Mouse (Mus musculus): Measurements from ENCODE around the gene Slc25a11.

Slc25a11 gene

DNA sequence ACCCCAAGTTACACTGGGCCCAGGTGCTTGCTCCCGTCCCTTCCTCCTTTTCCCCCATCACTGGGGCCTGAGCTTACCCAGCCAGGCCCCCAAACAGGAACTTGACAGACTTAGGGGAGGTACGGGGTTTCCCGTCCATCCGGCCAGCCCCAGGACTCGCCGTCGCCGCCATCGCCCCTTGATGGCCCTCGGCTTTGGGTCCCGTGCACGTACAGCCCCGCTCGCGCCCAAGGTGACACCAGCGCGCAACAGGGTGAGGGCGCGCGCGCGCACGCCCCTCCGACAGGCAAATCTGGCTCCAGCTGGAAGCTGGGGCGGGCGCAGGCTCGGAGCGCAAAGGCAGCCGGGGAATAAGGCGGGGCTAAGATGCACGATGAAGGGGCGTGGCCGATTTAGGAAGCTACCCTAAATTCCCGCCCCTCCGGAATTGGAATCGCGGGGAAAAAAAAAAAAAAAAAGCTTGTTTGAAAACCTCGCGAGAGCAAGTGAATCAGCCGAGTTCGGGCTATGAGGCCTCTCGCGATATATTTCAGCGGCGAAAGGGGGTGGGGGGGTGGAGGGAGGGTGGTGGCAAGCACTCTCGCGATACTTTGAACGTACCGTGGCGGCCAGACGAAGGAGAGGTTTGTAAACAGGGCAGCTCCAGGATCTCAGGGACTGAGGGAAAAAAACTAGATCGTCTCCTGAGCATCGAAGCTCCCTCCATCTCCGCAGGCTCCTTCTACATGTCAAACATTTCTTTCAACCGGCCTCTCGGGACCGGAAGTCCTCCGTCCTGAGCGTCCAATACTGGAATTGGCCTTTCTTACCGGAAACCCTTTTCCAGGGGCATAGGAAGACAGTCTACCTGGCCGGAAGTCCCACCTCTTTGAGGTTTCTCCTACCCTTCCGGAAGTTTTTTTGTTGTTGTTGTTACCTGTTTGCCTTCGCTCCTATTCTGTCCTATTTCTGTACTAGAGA lies at the start of gene Slc25a11, which contains the start of gene Rnf167:
Slc25a11 (minus strand) TSS at position 789 of the 960 bp plus-strand sequence.
Rnf167 (plus strand) TSS at position 545 of the 960 bp plus-strand sequence.
- peak; percentile 99 for DNase-seq (ENCODE audit: low read depth)

DNA sequence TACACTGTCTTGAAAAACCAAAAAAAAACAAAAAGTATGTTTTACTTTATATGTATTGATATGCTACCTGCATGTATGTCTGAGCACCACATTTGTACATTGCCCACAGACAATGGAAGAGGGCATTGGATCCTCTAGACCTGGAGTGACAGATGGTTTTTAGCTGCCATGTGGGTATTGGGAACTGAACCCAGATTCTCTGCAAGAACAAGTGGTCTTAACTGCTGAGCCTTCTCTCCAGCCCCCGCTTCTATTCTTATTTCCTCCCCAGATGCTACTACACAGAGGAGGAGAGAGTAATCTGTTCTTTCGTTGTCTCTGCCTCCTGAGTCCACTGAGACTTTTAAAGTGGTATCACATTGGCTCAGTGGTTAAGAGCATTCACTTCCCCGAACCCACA lies 46.2 kb upstream of the Slc25a11 start:
- no peak for DNase-seq (ENCODE audit: low read depth)

DNA sequence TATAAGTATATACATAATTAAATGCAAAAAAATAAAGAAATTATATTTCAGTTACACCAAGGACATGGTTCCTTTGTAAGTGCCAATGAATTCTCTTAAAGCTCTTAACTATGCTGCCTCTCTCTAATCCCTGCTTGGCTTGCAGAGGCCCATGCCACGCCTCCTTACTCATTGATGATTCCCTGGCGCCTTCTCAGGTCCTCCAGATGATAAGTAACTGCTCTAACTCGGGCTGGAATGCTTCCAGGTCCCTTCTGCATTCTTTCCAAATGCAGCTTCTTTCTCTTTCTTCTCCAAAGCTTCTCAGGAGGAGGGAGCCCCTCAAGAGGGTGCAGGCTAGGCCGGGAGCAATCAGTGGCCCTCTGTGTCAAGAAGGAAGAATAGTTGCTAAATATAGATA lies 42.3 kb upstream of the Slc25a11 start:
- no peak for DNase-seq (ENCODE audit: low read depth)

DNA sequence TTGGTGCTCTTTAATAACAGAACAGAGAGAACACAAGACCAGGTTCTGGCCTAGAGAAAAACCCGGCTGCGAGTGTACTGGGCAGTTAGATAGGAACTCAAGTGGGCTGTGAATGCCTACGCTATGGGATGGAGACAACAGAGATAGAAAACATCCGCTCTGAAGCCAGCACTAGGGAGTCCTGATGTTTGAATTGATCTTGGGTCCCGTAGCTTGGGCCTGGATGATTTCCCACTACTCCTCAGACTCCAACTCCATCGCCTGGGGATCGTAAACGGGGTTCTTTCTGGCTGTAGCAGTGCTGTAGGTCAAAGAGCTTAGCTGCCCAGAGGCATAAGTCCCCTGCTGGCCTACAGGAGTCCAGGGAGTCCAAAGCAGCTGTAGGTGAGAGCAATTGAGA lies 41.1 kb upstream of the Slc25a11 start:
- DNase-seq (ENCODE audit: low read depth): no peak

DNA sequence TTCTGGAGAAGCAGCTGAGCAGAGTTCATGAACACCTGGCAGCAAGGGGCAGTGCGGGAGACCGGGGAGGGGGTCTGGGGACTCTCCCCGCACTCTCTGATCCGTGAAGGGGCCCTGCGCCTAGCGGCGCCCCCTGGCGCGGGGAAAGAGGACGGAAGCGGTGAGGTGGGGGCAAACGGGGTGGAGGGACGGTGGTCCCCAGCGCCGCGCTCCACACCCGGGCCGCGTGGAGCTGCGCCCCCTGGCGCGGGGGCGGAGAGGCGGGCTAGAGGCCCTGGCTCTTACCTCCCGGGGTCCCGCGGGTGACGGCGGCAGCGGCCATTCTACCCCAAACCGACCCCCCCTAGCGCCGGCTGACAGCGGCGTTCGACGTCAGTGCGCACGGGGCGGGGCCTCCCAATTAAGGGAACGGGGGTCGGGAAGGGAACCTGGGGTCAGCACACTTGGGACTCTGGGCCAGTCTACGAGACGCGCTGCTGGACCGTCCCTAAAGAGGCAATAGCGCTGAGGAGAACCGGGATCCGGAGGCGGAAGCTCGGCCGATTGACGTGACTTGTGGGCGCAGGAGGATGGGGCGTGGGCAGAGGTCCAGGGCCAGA lies 40.4 kb upstream of the Slc25a11 start, which contains the start of gene Camta2:
Camta2 (minus strand) TSS at position 505 of the 599 bp plus-strand sequence.
- no peak for DNase-seq (ENCODE audit: low read depth)

DNA sequence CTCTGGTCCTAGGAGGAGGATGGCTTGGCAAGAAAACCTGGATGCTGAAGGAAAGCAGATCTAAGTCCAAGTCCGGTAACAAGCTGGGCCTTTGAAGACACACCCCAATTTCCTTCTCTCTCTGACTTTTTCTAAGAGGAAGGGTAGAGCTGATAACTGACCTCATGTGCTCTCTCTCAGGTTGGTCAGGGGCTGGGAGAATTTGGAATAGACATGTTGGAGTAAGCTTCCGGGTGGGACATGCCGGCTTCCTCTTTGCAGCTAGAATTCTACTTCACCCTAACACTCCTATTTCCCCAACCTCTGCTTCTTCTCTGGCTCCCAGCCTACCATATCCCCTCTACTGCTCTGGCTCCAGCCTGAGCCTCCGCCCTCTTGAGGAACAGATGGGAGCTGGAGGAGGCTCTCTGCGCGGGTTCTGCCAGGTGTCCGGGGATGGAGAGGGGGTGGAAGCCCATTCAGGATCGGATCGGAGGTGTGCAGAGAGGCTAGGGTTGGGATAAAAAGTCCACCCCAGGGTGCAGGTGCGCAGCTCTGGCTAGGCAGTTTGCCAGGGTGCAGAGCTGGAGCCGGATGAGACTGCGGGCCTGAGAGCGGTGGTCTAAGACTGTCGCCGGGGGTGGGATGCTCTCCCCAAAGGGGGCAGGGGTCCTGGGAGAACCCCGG lies 39.8 kb upstream of the Slc25a11 start:
- DNase-seq (ENCODE audit: low read depth): no peak

DNA sequence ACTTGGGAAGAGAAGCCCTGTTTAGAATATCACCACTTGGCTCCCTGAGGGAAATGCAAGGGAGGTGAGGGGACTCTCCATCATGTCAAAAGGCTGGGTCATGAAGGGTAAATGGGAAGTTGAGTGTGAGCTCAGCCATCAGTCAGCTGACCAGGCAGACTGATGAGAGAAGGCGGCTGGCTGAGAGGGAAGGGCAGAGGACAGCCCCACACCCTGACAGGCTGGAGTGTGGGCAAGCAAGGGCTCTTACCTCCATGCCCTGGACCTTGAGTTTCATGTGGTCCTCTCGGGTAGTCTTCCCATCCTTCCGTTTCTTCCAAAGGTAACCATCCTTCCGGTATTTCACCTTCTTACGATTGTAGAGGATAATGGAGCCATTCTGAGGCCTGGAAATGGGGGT lies 36.4 kb upstream of the Slc25a11 start:
- no peak for DNase-seq (ENCODE audit: low read depth)

DNA sequence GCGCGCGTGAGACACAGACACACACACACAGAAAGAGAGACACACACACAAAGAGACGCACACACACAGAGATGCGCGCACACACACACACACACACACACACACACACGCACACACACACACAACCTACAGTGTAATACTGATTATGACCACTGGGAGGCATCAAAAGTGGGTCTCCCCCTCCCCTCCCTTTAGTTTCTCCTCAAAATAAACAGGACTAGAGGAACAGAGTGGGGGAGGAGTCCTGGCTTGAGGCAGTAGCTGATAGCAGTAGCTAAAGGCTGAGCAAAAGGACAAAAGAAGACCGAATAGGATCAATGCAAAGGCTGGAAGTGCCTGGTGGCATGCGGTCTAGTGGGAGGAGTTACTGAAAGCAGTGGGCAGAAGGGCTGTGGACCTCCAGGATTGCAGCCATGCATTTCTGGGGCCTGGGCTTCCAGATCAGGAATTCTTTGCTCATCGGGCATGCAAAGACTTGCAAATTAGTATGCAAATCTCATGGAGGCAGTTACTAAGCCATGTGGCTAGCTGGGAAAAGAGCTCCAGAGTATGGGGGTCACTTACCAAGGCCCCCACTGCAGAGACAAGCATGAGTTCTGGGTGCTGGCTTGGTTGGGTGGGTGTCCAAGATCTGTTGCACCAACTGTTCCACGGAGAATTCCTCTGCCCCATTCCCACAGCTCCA lies 34.8 kb upstream of the Slc25a11 start:
- DNase-seq (ENCODE audit: low read depth): no peak

DNA sequence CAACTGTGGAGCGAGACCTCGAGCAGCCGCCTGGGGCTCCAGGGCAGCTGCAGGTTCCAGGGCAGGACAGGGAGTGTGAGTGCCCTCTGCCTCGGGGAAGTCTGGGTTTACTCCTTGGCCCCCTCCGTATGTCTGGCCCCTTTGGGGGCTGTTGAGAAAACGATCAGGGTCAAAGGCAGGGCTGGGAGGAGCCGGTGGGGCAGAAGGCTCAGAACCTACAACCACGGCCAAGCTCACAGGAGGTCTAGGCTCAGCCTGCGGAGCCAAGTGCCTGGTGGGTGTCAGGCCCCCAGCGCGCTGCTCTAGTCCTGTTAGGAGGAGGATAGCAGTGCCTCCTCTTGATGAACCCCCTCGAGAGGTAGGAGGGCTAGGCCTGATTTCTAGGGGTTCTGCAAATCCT lies 33.9 kb upstream of the Slc25a11 start:
- no peak for DNase-seq (ENCODE audit: low read depth)

DNA sequence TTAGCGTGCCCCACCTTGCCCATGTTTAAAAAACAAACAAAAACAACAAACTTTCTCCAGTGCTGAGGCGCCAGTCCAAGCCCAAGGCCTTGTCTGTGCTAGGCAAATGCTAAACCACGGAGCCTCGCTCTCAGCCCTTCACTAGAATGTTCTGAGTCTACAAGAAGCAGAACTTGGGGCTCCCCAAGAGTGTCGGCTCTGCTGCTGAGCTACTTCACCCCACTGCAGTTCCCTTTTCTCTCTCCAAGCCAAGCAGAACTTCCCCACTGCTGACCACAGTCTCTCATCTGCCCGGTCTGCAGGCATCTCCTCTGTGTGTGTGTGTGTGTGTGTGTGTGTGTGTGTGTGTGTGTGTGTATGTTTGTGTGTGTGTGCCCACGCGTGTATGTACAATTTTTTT lies 32.6 kb upstream of the Slc25a11 start:
- no peak for DNase-seq (ENCODE audit: low read depth)

DNA sequence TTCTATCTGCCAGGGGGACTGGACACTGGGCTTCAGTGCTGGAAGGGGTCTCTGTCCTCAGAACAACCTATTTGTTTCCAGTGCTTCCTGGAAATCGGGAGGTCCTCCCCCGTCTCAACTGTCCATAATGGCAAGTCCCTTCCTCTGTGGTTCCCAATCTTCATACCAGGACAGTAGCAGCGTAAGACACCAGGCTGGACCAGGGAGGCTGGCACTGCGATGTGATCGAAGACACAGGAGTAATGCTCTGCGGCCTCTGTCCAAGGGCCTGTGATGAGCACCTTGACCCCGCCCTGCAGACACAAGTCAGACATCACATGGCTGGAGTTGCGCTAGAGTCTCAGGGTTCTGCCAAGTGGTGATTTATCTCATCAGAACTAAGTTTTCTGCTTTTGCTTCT lies 32.1 kb upstream of the Slc25a11 start:
- no peak for DNase-seq (ENCODE audit: low read depth)

DNA sequence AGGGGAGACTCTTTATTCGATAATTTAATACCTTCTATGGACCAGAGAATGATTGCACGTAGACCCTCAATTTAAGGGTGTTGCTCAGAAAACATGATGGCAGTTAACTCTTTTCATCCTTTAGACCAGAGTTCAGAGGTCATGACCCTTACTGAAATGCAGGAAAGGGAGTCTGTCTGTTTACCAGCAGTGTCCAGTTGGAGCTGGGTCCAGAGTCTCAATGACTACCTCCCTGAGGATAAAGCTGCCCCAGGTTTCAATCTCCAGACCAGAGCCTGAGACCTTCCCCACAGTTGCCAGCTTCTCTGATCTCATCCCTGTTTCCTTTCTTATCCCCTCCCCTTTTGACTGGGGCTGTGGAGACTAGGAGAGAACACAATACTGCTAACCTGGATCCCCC lies 31.3 kb upstream of the Slc25a11 start:
- DNase-seq (ENCODE audit: low read depth): no peak

DNA sequence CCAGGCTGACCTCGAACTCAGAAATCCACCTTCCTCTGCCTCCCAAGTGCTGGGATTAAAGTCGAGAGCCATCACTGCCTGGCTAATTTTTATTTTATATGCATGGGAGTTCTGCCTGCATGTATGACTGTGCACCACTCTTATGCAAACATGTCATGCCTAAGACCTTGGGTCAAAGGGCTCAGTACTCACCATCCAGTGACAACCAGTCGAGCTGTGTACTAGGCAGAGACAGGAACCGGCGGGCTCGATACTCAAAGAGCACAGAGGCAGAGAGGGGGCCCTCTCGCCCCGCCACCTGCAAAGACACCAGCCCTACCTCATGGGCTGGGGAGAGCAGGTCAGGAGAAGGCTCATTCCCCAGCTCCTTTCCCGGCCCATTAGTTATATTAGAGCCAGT lies 30.8 kb upstream of the Slc25a11 start:
- DNase-seq (ENCODE audit: low read depth): no peak

DNA sequence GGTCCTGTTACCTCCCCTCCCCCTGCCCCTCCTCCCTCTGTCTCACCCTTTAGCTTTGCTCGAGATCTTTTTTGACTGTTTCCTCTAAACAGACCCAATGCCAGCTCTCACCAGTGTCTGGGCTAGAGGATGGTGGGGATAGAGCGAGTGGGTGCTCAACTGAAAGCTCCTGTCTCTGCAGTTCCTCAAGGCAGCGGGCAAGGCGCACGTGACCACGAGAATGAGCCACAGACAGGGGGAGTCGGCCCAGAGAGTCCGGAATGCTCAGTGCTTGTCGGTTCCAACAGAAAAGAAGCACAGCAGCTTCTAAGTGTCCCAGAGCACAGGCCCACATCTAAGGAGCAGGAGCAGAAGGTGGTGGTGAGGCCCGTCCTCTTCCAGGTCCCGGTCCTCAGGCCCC lies 27.2 kb upstream of the Slc25a11 start:
- no peak for DNase-seq (ENCODE audit: low read depth)

DNA sequence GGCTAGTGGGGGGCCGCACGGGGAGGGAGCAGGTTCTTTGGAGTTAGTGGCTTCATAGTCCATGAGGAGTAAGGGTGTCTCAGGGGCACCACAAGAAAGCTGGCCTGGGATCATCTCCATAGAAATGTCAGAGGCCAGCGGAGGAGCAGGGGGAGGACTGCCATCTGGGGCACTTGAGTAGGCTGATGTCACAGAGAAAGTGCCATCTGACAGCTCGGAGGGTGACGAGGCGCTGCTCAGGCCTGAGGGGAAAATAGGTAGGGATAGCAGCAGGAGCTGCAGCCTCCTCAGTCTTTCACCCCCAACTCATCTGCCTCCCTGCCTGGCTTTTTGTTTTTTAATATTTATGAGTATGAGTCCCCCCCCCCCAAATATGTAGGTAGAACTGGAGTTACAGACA lies 26.7 kb upstream of the Slc25a11 start:
- no peak for DNase-seq (ENCODE audit: low read depth)

DNA sequence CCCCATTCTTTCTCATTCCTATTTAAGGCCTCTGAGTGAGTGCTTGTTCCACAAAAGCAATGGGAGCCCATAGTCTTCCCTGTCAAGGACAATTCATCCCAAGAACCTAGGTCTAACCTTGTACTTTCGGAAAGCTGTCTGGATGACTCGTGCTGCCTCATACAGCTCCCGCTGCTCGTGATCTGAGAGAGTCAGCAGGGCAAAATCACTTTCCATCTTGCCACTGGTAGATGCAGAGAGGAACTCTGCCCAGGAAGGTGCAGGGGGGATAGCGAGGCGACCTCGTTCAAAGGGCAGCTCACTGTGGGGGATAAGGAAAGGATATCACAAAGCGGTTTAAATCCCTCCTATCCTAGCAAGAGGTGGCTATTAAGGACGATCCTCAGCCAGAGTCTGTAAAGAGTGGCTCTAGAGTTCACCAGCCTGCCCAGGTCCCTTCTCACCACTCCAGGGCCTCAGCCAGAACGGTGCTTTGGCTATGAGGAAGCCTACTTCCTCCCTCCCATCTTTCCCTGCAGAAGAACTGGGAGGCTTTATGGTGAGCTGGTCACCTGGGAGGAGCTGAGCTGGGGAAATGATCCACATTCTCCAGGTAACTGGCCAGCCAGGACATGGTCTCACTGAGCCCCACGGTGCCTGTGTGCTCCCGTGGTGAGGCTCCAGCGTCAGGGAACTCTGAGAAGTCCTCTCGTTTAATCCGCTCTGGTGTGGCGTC lies 24.2 kb upstream of the Slc25a11 start:
- DNase-seq (ENCODE audit: low read depth): no peak

DNA sequence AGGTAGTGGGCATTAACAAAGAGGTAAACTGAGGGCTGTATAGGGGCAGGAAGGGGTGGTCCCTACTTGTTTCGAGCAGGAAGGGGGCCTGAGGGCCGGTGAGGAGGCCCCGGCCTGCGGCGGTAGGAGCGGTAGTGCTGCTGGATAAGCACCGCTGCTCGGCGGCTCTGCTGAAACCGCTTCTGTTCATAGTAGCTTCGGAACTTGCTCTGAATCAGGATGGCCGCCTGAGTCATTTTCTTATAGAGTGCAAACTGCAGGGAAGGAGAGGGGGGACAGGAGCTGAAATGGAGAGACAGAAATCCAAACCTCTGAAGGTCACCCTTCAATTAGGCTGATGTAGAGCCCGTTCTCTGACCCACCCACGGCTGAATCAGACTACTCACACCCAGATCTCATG lies 23.2 kb upstream of the Slc25a11 start:
- no peak for DNase-seq (ENCODE audit: low read depth)

DNA sequence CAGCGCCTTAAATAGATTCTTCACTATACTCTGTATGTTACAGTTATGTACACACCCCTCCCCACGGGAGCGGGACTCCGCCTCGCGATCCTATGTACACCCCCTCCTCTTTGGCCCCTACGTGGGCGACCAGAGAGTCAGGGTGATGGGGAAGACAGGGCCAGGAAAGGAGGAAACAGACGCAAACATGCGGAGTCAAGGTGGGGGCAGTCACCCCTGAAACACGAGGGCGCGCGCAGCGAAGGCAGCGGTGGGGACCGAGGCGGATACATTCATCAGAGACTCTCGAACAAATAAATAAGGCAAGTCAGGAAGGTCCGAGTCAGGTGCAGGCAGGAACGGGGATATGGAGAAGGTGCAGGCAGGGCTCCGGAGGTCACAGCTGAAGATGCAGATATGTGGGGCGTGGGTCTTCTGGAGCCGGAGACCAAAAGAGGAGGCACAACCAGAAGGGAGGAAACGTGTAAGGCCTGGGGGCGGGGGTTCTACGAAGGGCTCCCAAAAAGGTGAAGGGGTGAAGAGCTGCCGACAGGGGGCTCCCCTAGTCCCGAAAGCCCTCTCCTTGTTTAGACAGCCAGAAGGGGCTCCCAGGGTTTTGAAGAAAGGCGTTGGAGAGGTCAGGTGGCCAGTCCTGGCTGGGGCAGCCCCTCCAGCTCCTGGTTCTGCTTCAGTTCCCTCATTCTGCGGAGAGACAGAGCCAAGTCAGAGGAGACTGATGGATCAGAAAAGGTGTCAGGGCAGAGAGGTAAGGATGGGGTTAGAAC lies 22.5 kb upstream of the Slc25a11 start:
- DNase-seq (ENCODE audit: low read depth): no peak

DNA sequence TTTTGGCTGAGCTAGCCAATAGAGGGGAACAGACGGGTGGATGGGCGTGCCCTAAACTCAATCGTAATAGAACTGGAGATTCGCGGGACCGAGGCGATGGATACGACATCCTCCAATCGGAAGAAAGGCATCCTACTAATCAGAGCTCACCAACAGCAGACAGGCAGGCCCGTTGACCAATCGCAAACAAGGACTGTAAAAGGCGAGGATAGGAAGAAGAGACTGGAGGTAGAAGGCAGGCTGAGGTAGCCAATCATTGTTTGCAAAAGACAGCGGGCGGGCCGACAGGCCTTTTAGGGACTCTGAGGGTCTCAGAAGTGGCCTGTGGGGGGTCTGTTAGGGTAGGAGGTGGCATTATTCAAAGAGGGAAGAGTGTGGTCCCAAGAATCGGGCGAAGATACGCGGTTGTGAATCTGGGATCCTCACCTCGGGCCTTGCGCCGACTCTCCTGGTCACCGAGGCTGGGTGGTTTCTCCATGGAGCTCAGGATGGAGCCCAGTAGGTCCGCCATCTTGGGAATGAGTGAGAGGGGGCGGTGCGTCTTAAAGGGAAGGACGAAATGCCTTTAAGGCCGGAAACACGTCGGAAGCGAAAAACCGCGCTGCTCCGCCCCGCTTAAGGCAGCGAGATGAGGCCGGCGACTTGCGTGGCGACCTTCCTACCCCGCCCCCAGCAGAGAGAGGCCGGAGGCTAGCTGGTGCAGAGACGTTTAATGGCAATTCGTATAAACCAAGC lies 21.7 kb upstream of the Slc25a11 start, which contains the start of gene Spag7:
Spag7 (minus strand) TSS at position 646 of the 735 bp plus-strand sequence.
- DNase-seq (ENCODE audit: low read depth): peak; percentile 99

DNA sequence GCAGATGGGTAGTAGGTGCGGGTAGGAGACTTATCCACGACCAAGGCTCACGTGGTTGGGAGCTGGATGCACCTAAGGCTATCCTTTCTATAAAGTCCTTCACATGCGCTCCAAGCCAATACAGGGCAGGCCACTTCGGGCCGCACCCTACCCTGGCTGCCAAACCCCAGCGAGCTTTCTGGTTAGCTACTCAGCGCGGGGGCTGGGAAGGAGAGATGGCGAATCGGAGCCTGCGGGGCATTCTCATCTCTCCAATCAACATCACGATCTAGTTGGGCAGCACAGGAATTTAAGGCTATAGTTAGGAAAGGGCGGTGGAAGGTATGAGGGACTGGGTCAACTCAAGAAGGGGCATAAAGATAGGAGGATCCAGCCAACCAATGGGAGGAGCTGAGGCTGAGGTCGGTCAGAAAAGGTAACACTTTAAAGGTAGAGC lies 21.1 kb upstream of the Slc25a11 start:
- DNase-seq (ENCODE audit: low read depth): no peak

Data from c-Kit-positive CD71-positive TER-119-negative erythroid progenitor cells, embryonic 14.5 days (primary cell).